9 mouse cellular contexts compared by ENCODE assay signal in genomic region chr2:145676544-145676925, GRCm38 (mm10). TPM values are rescaled to one million over a fixed set of nuclear protein-coding genes. Genes with fewer than 3 reads are reported as not detected.
DNase-seq lines count a peak whose midpoint lies in the region; ATAC-seq and TF ChIP-seq lines count a peak whose summit lies in the region.
"Had no signal": no experiment of that assay in that cellular context is flagged by ENCODE, and none has a peak within 500 bp of the region (broad histone marks: within the 10 kb centered on the region; RNA-seq: fewer than 3 reads in every experiment).

No protein-coding gene starts in this region.

- H3K27me3 ChIP-seq in heart, embryonic 13.5 days (replicated peaks), result no peaks in the 10 kb centered on the region
- no peaks in the 10 kb centered on the region for H3K27me3 ChIP-seq in lung, embryonic 14.5 days (ENCODE audit: insufficient read depth, low read length)
- no peaks in the 10 kb centered on the region for H3K27me3 ChIP-seq in limb, embryonic 12.5 days
- H3K27me3 ChIP-seq in stomach, embryonic 16.5 days (ENCODE audit: control insufficient read depth, insufficient read depth, low read length), result no peaks in the 10 kb centered on the region

- peak overlapping the region; percentile 86 for H3K4me3 ChIP-seq in heart, embryonic 13.5 days
- peak overlapping the region; percentile 63 for H3K4me3 ChIP-seq in lung, embryonic 14.5 days (ENCODE audit: low read depth, low read length)
- H3K4me3 ChIP-seq in lung, adult 2 months (replicated peaks; ENCODE audit: extremely low read depth, low read depth, low read length), result no peak overlapping the region
- H3K4me3 ChIP-seq in limb, embryonic 12.5 days (replicated peaks), result peak overlapping the region; percentile 66
- peak overlapping the region; percentile 61 for H3K4me3 ChIP-seq in stomach, embryonic 16.5 days (replicated peaks; ENCODE audit: low read length)

- no peak for TF ChIP-seq POLR2A in lung, adult 2 months (IDR thresholded peaks at IDR 0.05; ENCODE audit: borderline replicate concordance, extremely low read depth, low read depth, low read length)

- DNase-seq in heart, adult 11 months, result no peak
- DNase-seq in lung, embryonic 14.5 days, result peak; percentile 63
- DNase-seq in lung, adult 2 months, result no peak
- no peak for DNase-seq in urinary bladder, postnatal 25 days (ENCODE audit: low spot score)
- DNase-seq in layer of hippocampus, postnatal 10 days (ENCODE audit: low spot score in 2 of 2), result no peak
- DNase-seq: layer of hippocampus, adult 9-11 months had no signal

- H3K27ac ChIP-seq in heart, embryonic 13.5 days (replicated peaks), result peak overlapping the region; percentile 82
- peak overlapping the region; percentile 51; the same call in 1 of the 2 replicates for H3K27ac ChIP-seq in lung, embryonic 14.5 days (ENCODE audit: low read depth)
- peak overlapping the region; percentile 80; the same call in 1 of the 2 replicates for H3K27ac ChIP-seq in limb, embryonic 12.5 days
- peak overlapping the region; percentile 82 for H3K27ac ChIP-seq in stomach, embryonic 16.5 days (ENCODE audit: low read length)

- H3K36me3 ChIP-seq in heart, embryonic 13.5 days, result peaks cover 5% of the 10 kb centered on the region; the same call in 1 of the 2 replicates
- no peaks in the 10 kb centered on the region for H3K36me3 ChIP-seq in lung, embryonic 14.5 days (ENCODE audit: insufficient read depth)
- no peaks in the 10 kb centered on the region for H3K36me3 ChIP-seq in limb, embryonic 12.5 days
- no peaks in the 10 kb centered on the region for H3K36me3 ChIP-seq in stomach, embryonic 16.5 days (ENCODE audit: control insufficient read depth, insufficient read depth, low read length)

- peak overlapping the region; percentile 81 for H3K4me2 ChIP-seq in heart, embryonic 13.5 days
- peak overlapping the region; percentile 90 for H3K4me2 ChIP-seq in lung, embryonic 14.5 days
- peak overlapping the region; percentile 90 for H3K4me2 ChIP-seq in limb, embryonic 12.5 days
- H3K4me2 ChIP-seq in stomach, embryonic 16.5 days (ENCODE audit: low read depth, low read length), result peak overlapping the region; percentile 77

- H3K9ac ChIP-seq in heart, embryonic 13.5 days, result no peak overlapping the region; the same call in 1 of the 2 replicates
- H3K9ac ChIP-seq in lung, embryonic 14.5 days, result no peak overlapping the region; the same call in 1 of the 2 replicates
- no peak overlapping the region for H3K9ac ChIP-seq in limb, embryonic 12.5 days (replicated peaks)
- peak overlapping the region; percentile 79; the same call in 1 of the 2 replicates for H3K9ac ChIP-seq in stomach, embryonic 16.5 days (ENCODE audit: low read length)

- no peak for TF ChIP-seq CTCF in lung, embryonic 14.5 days (IDR thresholded peaks at IDR 0.05; ENCODE audit: low read depth)
- no peak for TF ChIP-seq CTCF in lung, adult 2 months (IDR thresholded peaks at IDR 0.05; ENCODE audit: insufficient read depth, low read length)

- H3K9me3 ChIP-seq in heart, embryonic 13.5 days, result no peaks in the 10 kb centered on the region
- no peaks in the 10 kb centered on the region for H3K9me3 ChIP-seq in lung, embryonic 14.5 days (ENCODE audit: low read depth, low read length)
- peaks cover 7% of the 10 kb centered on the region; the same call in 1 of the 2 replicates for H3K9me3 ChIP-seq in limb, embryonic 12.5 days
- 0 out of 2 replicates have a peak, but pooled peaks cover 3% of the 10 kb centered on the region for H3K9me3 ChIP-seq in stomach, embryonic 16.5 days (replicated peaks; ENCODE audit: control insufficient read depth, low read length)

- no peak for ATAC-seq in heart, embryonic 13.5 days (ENCODE audit: extremely low read depth, insufficient number of reproducible peaks, low FRiP score, low TSS enrichment)
- no peak for ATAC-seq in lung, embryonic 14.5 days (ENCODE audit: insufficient read depth)
- no peak for ATAC-seq in limb, embryonic 12.5 days (ENCODE audit: insufficient number of reproducible peaks, insufficient read depth, low FRiP score, low TSS enrichment, low read depth)
- no peak for ATAC-seq in stomach, embryonic 16.5 days (ENCODE audit: insufficient read depth, low FRiP score)

- WGBS in heart, embryonic 13.5 days, result 56% methylated on average over 3 of the region's 3 CpGs
- 12% methylated on average over 3 of the region's 3 CpGs for WGBS in lung, embryonic 14.5 days
- WGBS in lung, adult 2 months, result 11% methylated on average over 3 of the region's 3 CpGs
- WGBS in limb, embryonic 12.5 days, result 41% methylated on average over 3 of the region's 3 CpGs
- 22% methylated on average over 3 of the region's 3 CpGs for WGBS in stomach, embryonic 16.5 days

- peaks cover 21% of the 10 kb centered on the region for H3K4me1 ChIP-seq in heart, embryonic 13.5 days
- peaks cover 21% of the 10 kb centered on the region for H3K4me1 ChIP-seq in lung, embryonic 14.5 days (ENCODE audit: insufficient read depth)
- H3K4me1 ChIP-seq in lung, adult 2 months (ENCODE audit: control insufficient read depth, insufficient read depth, low read length), result peaks cover 4% of the 10 kb centered on the region; the same call in 1 of the 2 replicates
- H3K4me1 ChIP-seq in limb, embryonic 12.5 days (replicated peaks), result peaks cover 42% of the 10 kb centered on the region
- peaks cover 26% of the 10 kb centered on the region for H3K4me1 ChIP-seq in stomach, embryonic 16.5 days (ENCODE audit: control insufficient read depth, insufficient read depth, low read length)

RNA-seq across cellular contexts. Expression of gene Rin2, which starts 1.5 kb away (rescaled TPM):
- 15.3 and 15.6 TPM in 2 replicates for polyA plus RNA-seq in heart, embryonic 13.5 days (2015; fragmentation: Nextera tagmentation; extraction: Ambion mirVana)
- 26.7 and 27.1 TPM in 2 replicates for polyA plus RNA-seq in lung, embryonic 14.5 days (2014; fragmentation: Nextera tagmentation; extraction: Ambion mirVana)
- polyA plus RNA-seq in lung, adult 2 months (2012; rRNA removed), result 37.4 and 44.3 TPM in 2 replicates
- polyA plus RNA-seq in limb, embryonic 12.5 days (2016; fragmentation: Nextera tagmentation; extraction: Ambion mirVana), result 34.9 and 41.6 TPM in 2 replicates
- 37.3 and 47.2 TPM in 2 replicates for polyA plus RNA-seq in stomach, embryonic 16.5 days (2015; fragmentation: Nextera tagmentation; extraction: Ambion mirVana)
- 10 to 100 TPM; 18.4 to 23.2 TPM for total RNA-seq in layer of hippocampus, postnatal 10 days (2021)
